Mouse (Mus musculus) ES-Bruce4 (cell line): ENCODE measurements around the gene Rrp7a.

Experiments used
- CTCF ChIP-seq: IDR thresholded peaks from one replicate; pipeline ENCODE4 v1.8.1; 2011; ENCODE audit warnings: low read depth, low read length
- EP300 ChIP-seq: IDR thresholded peaks from 2 replicates; pipeline ENCODE4 v1.6.1; 2011; ENCODE audit warnings: low read depth, low read length; ENCODE audit not compliant: insufficient read depth
- POLR2A ChIP-seq: IDR thresholded peaks from one replicate; pipeline ENCODE4 v1.8.1; 2011; ENCODE audit warnings: low read length; ENCODE audit not compliant: insufficient read depth

- TF ChIP-seq POLR2A, result no peak
- no peak for TF ChIP-seq CTCF
- TF ChIP-seq EP300, result peak; percentile 67; the same call in 1 of the 2 replicates
Observed at GRCm38 (mm10) chr15:83090874-83091273, 31.7 kb downstream of the Rrp7a start.
